Mouse (Mus musculus) right cerebral cortex, postnatal 36 days (tissue): ENCODE measurements around the gene Wnt5a.

Source experiments
- DNase-seq, 2 experiments: peaks; one replicate each; pipeline ENCODE4 v3.0.0; 2022; ENCODE audit warnings: low spot score in 2 of 2, mixed read lengths in 1 of 2

The Wnt5a gene

DNA sequence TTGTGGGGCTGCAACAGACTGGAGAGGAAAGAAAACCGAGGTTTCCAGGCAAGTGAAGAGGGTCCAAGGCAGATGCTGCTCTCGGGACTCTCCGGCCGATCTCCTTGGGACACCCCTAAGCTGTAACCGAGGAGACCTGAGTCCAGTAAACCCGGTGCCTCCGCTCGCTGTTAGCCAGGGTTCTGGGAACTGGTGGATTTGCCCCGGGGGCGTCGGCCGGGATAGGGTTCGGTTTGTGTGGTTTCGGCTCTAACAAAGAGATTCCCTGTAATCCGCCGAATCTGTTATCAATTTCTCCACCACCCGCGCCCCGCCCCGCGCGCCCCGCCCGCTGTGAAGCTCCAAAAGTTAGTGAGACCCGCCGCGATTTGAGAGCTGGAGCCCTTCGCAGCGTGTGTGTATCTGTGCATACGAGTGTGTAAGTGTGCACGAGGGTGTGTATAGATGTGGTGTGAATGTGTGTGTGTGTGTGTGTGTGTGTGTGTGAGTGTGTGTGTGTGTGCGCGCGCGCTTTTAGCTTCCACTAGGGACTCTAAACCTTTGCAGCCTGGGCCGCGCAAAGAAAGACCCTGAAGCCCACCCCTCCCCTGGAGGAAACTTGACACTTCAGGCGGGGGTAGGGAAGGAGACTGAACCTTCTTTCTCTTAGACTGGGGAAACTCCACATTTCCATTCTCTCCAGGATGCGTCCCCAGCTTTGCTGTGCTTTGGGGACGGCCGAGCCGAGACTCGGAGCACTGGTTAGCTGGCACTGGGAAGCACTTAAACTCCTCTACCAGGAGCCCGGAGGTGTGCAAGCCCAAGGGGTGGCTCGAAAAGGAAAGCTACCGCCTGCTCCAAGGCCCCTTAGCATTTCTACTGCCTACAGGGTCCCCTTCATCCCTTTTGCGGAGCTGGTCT is 5.1 kb downstream of the Wnt5a start:
- no peak for DNase-seq

DNA sequence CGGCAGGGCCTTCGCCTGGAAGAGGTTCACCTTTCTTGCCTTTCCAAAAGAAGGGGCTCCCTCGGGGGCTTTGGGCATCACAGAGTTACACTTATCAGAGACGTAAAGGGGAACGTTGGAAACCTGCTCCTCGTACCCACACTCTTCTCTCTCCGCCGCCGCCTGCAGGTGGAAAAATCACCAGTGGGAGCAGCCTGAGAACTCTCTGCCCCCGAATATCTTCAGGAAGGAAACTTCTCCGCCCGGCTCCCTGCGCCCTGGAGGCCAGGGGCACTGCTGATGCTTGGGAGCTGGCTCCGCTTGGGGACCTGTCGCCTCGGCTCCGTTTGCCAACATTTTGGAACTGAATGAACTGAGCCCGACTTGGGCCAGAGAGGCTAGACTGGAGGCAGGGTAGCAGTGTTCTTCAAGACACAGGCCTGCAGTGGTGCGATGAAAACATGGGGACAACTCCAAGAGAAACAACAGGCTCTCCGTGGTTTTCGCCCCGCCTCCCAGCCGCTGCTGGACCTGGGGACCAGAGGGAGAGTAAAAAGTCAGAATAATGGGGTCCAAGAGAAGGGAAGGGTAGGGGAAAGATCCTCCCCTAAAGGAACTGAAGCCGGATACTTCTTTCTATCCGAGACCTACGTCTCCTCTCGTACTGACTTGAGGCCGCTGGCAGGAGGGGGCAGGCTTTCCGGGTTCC is 5.9 kb downstream of the Wnt5a start:
- no peak for DNase-seq

DNA sequence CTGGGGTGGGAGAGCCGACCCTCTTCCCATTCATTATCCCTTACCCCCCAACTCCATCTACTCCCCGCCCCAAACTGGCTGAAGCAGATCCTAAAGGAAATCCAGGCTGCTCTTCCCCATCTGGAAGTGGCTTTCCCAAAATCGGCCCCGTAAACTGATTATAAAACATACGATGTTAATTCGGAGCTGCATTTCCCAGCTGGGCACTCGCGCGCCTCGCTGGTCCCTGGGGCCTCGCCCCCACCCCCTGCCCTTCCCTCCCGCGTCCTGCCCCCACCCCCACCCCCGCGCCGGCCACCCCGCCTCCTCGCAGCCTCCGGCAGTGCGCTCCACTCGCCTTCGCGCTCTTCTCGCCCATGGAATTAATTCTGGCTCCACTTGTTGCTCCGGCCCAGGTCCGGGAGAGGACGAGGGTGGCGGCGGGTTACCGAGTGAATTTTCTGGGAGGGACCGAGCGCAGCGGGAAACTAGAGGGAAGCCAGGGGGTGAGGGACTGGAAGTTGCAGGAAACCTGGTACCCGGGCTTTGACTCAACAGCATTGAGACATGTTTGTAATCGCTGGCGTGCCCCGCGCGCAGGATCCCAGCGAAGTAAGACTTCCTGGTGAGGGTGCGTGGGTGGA is 6.6 kb downstream of the Wnt5a start:
- no peak for DNase-seq

DNA sequence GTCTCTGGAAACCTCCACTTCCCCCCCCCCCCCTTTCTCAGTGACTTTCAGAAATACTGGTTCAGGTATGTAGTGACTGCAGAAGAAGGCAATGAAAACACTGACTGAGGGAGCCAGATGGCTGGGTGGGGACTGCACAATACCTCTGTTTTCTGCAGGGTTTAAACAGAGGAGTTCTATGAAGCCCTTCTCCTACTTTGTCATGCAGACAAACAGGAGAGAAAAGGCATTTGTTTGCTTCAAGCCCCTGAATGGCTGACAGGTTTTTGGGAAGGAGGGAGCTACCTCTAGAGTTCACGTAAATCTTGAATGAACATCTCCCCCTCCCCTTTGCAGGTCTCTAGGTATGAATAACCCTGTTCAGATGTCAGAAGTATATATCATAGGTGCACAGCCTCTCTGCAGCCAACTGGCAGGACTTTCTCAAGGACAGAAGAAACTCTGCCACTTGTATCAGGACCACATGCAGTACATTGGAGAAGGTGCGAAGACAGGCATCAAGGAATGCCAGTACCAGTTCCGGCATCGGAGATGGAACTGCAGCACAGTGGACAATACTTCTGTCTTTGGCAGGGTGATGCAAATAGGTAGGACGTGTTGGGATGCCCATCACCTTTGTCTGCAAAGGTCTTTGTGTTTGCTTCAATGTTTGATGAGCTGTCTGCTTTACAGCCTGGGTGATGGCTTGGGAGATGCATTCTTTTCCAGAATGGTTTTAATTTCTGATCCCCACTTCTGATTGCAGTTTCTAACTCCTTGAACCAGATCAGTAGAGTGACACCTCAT is 8.4 kb downstream of the Wnt5a start:
- no peak for DNase-seq

DNA sequence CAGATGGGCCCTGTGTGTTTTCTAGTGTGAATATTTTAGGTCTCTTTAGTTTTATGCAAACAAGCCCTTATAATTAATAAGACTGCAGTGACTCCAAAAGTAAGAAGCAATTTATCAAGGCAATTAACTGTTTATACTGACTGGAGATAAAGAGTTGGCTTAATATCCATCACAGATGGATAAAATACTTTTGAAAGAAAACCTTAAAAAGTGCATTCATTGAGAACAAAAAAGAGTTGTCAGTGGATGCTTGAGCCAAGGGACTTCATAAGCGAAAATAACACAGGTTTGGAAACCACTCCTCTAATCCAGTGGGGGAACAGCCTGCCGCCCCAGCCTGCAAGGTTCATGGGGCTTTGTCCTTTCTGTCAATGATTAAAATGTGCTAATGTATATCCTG is 9.6 kb downstream of the Wnt5a start:
- DNase-seq: no peak

DNA sequence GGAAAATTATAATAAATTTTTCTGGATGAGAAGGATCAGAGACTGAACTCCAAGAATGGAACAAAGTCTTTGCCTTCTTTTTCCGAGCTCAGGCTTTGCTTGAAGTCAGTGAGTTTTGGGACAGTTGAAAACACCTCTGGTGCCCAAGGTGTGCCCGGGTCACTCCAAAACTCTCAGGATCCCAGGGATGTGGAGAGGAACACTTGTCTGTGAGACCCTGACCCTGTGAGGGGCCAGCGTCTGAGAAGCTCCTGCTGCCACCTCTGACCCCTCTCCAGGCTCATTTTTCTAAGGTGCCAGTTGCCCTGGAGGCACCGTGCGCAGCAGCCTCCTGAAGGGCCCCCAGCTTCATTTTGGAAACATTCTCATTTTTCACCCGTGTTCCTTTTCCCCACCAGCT is 10.8 kb downstream of the Wnt5a start:
- no peak for DNase-seq

DNA sequence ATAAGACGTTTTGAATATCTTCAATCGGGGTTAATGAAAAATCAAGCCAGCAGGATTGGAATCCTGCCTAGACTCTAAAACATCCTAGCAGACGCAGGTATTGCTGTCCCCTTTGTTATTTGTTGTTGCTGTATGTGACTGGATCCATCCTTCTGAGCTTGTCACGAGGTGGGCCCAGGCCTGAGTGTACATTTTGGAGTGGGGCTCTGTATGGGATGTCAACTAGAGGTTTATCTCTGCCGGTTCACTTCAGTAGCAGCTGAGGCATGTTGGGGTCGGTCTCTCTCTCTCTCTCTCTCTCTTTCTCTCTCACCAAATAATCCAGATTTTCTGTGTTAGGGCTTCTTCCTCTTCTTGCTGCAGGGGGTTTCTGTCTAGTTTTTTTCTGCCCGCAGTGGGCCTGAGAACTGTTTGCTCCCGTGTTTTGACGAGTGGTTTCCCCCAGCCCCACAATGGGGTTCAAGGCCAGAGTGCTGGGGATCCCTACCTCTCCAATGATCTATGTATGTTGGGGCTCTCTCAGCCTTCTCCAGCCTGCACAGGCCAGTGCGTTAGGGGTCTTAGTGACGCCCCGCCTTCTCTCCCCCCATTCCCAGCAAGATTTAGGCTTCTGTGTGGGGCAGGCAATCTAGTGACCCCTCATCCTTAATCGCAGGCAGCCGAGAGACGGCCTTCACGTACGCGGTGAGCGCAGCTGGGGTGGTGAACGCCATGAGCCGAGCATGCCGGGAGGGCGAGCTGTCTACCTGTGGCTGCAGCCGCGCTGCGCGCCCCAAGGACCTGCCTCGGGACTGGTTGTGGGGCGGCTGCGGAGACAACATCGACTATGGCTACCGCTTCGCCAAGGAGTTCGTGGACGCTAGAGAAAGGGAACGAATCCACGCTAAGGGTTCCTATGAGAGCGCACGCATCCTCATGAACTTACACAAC is 13.3 kb downstream of the Wnt5a start:
- DNase-seq: no peak

DNA sequence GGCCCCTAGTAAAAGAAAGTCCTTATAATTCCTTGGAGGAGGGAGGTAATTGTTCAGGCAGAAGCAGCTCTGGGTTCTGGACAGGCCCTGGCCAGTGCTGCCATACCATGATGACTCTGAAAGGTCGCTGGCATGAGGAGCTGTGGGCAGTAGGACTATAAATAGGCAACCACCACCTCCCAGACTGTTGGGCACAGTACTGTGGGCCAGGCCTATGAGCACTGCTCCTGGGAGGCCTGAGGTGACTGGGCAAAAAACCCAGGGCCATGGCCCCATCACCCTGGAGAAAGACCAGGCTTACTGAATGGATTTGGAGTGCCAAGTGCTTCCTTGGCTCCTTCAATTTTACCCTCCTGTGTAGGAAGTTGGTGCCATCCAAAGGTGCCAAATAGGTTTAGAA is 16.6 kb downstream of the Wnt5a start:
- DNase-seq: no peak

DNA sequence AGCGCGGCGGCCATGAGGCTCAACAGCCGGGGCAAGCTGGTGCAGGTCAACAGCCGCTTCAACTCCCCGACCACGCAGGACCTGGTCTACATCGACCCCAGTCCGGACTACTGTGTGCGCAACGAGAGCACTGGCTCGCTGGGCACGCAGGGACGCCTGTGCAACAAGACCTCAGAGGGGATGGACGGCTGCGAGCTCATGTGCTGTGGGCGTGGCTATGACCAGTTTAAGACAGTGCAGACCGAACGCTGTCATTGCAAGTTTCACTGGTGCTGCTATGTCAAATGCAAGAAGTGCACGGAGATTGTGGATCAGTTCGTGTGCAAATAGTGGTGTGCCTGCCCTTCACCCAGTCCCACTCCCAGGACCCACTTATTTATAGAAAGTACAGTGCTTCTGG is 18.1 kb downstream of the Wnt5a start:
- DNase-seq: no peak

DNA sequence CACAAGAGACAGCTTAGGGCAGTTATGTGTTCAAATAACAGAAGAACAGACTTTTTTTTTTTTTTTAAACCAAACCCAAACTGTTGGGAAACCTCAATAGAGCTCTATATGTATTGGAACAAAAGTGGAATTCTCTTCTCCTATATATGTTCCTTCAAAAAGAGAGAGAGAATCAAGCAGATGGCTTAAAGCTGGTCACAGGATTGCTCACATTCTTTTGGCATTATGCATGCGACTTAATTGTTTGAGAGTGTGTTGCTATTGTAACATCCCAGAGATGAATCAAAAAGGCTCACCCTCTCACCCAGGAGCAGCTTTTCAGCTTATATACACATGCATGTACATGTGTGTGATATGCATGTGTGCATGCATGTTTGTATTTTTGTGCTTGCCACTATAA is 21.0 kb downstream of the Wnt5a start:
- DNase-seq: no peak

DNA sequence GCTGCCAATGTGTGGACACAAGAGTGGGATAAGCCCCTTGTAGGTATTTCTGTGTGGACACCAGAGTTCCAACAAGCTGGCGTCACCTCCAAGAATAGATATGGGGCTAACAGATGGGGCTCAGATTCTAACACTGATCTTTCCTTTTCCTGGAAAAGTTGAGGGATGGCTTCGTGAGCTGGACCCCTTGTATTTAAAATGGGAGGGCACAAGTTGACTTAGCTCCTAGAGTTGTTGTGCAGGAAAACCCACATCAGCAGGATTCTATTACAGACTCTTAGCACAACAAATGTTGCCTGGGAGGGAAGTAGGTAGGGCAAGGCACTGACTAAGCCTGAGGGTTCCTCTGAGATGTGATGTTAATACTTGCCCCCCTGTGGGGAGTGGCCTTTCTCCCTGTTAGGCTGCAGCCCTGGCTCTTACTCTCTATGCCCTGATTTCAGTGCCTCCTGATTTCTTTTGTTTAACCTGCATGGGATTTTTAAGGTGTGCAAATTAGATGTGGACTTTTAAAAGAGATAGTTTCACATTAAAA is 23.7 kb downstream of the Wnt5a start:
- no peak for DNase-seq

DNA sequence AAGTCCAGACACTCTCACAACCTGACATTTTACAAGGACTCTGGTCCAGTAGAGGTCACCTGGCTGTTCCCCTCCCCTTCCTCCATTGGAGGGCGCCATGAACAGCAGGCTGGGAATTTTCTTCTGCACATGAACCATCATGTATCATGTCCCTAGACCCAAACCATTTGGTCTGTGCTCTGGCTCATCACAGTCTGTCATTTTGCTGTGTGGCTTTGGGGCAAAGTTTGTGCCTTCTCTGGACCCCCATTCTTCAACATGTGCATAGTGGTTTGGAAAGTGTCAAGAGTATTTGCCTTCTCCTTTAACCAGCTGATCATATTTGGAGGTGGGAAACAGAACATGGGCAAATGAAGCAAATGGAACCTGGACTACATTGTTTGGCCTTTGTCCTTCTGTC is 27.0 kb downstream of the Wnt5a start:
- no peak for DNase-seq

DNA sequence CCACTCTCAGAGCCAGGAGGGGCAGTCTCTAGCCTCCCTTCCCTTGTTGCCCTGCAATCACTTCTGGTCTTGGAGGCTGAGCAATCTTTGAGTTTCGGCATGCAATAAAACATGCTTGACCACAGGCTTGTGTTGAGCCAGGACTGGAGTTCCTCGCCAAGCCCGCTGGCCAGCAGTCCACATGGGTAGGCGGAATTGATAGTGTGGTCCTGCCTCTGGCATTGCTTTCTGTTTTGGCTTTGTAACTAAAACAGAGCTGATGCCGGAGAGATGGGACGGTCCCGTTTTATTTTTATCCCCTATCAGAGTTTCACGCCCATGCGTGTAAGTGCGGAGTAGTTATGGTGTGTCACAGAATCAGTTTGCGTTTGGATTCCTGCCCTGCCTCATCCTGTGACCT is 28.4 kb downstream of the Wnt5a start:
- DNase-seq: no peak

DNA sequence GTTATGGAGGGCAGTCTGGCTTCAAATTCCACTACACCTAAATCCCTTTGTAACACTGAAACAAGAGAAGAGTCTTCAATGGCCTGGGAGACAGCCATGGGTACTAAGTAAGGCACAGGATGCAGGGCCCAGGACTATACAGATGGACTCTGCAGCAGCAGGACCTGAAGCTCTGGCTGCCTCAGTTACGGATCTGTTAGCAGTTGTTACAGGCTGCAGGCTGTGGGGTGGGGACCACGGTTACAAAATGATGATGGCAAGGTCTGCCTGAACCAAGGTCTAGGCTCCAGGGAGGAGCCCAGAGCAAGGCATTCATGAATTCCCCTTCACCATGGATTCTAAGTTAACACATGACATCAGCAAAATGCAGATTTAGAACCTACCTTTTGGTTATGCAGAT is 29.3 kb downstream of the Wnt5a start:
- no peak for DNase-seq

DNA sequence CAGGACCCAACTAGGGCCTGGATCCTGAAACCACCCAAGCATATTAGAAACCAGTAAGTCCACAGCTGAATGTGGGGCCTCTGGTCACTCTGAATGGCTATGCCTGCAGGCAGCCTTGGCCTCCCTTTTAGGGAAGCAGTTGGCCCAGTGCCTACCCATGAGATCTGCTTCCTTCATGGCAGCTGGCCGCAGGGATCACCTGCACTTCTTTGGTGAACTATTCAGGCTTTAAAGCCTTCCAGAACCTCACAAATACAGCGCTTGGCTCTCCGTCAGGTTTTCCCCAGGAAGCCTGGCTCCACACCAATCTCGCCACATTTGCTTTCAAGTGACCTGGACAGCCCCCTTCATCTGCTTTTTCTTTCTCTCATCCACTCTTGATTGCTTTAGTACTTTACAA is 31.3 kb downstream of the Wnt5a start:
- DNase-seq: no peak

DNA sequence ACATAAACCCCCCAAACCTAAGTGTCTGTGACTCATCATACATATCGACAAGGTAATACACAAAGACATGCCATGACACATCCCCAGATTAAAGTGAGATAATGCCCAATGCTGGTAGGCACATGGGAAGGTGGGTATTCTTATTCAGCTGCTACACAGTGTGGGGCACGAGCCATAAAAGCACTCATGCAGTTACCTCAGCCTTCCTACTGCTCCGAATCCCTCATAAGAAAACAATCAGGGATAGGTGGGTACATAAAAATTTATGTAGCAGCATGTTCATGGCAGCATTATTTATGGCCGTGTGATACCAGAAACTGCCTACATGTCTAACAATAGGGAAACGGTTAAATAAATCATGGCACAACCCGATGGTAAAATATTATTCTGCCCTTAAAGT is 35.0 kb downstream of the Wnt5a start:
- DNase-seq: no peak

DNA sequence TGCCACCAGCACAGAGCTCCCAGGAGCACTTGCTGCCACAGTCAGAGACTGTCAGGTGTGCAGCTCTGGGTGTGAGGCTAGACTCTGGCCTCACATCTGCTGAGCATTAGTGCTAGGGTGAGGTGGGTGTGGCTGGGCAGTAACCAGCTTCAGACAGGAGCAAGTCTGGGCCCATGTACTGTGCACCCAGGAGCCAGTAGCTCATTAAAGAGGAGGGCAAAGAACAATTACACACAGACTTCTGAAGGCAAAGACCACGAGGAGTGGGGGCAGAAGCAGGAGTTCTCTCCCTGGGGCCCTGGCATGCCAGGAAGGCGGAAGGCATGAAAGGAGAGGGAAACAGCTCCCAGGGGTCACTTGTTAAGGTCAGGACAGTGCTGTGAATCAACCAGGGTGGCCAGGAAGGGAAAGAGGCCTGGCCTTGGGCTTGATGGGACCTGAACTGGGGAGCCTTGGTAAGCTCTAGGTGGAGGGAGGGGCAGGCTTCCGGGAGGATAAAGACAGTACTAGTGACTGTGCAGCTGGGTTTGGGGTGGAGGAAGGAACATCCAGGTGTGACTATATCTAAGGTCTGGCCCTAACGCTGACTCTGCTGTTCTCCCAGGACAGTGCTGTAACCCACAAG is 37.7 kb downstream of the Wnt5a start:
- no peak for DNase-seq

DNA sequence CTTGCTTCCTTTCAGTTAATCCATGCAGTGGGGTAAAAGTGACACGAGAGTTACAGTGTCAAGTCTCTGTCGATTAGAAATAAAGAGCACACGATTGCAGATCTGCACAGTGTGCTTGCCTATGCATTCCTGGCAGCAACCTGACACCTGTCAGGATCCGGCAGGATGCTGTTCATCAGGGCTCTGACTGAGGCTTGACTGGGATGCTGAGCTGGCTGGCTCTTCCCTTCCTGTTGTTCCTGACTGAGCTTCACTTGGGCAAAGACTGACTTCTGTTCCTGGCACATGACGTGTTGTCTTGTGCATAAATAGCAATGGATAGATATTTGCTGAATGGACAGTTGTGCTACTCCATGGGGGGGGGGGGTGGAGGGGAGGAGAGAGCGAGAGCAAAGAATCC is 57.3 kb downstream of the Wnt5a start:
- no peak for DNase-seq
